Mouse (Mus musculus) cerebellum, postnatal 10 days (tissue): Measurements from ENCODE around the gene Tagln2.

Experiments
- DNase-seq, 2 experiments: peaks; one replicate each; pipeline ENCODE4 v3.0.0; 2021; ENCODE audit warnings: mixed read lengths in 2 of 2

Gene Tagln2

DNA sequence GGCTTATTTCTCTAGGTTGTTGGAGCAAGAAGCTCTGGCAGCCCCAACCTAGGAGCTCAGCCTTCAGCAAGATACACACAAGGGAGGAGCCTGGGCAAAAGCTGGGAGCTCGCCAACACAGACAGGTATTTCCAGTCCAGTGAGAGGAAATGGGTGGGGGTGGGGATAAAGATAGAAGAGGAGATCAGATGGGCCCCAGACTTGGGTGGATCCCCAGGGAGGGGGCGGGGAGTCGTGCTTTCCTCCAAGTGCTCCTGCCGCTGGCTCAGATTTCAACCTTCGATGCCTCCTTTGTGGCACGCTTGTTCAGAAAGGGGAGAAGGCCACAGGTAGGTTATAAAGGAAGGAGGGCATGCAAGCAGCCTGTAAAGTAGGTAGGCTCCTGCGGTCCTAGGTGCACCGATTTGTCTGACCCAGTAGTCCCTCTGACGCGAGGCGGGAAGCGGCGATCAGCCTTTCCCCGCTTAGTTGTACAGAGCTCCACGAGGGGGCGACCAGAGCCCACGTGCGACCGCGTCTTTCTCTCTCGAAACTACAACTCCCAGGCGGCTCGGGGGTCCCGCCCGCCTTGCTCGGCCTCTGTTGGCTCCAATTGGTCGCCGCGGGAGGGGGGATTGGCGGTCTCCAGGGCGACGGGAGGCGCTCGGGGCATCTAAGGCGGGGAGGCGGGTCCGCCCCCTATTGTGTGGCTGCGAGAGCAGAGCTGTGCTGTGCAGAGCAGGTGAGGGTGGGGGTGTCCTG is 18.1 kb upstream of the Tagln2 start, which contains the start of gene Igsf9:
Gene Igsf9, plus strand, starts transcription at position 249 of the 741 bp plus-strand sequence.
- DNase-seq: peak; percentile 98

DNA sequence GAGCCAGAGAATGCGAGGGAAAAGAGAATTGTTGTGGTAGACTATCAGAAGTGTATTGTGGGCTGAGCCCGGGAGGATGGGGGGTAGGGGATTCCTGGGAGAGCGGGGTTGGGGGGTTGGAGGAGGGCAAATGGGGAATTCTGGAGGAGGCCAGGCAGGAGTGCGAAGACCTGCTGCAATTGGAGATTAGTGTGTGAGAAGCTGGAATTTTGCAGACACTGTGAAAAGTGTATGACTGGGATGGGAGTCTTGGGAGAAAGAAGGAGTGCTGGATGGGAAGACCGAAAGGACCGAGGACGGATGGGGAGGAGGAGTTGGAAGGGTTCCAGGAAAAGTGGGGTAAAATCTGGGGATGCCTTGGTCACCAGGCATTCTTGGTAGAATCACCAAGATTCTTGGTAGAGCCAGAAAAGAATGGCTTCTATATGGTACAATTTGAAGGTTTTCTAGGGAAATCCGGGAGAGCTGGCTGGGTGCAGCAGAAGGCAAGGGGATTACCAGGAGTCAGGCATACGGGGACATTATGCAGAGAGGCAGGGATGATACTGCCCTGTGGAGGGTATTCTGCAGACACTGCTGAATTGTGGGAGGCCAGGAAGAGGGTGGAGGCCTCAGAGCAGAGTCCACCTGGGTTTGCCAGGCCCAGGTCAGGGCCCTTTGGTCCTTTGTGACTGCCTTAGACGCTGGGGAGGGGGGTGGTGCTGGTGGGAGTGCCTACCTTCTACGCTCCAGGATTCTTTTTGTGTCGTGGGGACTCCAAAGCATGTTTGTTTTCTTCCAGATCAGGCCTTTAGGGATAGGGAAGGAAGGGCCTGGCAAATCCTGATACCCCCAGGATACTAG is 17.1 kb upstream of the Tagln2 start:
- DNase-seq: peak; percentile 25 to 34

GRCm38 (mm10) chr1:172483361-172483660 is 16.5 kb upstream of the Tagln2 start:
- peak; percentile 22 to 44 for DNase-seq

DNA sequence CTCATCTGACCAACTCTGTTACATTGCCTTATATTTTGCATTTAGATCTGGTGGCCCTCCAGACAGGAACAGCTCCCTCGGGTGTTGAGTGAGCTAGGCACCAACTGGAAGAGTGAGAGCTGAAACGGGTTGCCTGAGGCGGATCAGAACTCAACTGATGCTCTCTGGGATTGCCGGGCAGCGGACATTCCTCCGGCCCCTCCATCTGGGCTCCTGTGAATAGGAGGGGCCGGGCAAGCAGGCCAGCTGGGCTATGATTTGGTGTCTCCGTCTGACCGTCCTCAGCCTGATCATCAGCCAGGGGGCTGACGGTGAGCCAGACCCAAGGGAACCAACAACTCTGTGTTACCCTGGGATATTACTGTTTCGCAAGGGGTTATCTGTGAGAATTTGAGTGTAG is 15.6 kb upstream of the Tagln2 start:
- DNase-seq: peak in 1 of 2 experiments; percentile 35

GRCm38 (mm10) chr1:172484671-172485070 is 15.2 kb upstream of the Tagln2 start:
- no peak for DNase-seq

GRCm38 (mm10) chr1:172485821-172486220 is 14.0 kb upstream of the Tagln2 start:
- DNase-seq: peak in 1 of 2 experiments; percentile 13

GRCm38 (mm10) chr1:172486236-172486635 is 13.6 kb upstream of the Tagln2 start:
- DNase-seq: no peak

GRCm38 (mm10) chr1:172486651-172487050 is 13.2 kb upstream of the Tagln2 start:
- DNase-seq: no peak

DNA sequence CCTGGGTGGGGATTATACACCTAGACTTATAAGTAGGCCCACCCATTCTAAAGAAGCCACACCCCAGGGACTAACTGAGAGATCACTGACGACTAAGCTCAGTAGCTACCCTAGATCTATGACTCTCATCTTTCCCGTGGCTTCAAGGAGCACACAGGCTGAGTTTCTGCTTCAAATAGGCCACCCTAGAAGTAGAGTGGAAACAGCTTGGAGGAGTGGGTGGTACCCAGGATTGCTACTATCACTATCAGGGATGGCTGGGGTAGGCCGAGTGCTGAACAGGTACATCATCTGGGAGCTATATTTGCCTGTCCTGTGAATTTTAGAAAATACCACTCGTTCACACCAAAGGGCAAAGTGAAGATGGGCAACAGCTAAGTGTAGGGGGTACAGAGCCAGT is 12.0 kb upstream of the Tagln2 start:
- DNase-seq: no peak

GRCm38 (mm10) chr1:172488831-172489230 is 11.0 kb upstream of the Tagln2 start:
- DNase-seq: no peak

- DNase-seq: no peak
These were observed 10.1 kb upstream of the Tagln2 start for GRCm38 (mm10) chr1:172489585-172490250.

DNA sequence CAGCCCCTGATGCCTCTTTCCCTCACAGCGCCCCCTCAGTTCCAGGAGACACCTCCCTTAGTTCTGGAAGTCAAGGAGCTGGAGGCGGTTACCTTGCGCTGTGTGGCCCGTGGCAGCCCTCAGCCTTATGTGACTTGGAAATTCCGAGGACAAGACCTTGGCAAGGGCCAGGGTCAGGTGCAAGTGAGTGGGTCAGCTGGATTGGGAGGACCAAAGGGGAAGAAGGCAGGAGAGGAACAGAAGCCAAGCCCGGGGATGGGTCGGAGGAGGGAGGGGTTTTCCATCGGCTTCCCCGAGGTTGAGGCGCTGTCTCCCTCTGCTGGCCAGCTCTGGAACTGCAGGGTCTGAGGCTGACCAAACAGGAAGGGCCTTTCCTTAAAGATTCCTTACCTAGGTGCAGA is 9.6 kb upstream of the Tagln2 start:
- DNase-seq: peak; percentile 97 to 98

DNA sequence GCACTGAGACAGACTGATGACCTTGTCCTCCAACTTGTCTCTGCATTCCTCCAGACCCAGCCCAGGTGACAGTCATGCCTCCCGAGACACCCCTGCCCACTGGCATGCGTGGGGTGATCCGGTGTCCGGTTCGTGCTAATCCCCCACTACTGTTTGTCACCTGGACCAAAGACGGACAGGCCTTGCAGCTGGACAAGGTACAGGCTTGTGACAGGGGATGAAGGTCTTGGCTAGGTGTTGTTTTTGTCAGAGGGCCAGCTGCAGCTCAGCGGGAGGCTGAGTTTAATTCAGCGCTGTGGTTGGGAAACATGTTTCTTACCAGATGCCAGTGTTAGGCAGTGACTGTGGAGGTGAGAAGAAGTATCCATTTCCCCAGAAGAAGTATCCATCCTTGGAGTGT is 7.8 kb upstream of the Tagln2 start:
- no peak for DNase-seq

DNA sequence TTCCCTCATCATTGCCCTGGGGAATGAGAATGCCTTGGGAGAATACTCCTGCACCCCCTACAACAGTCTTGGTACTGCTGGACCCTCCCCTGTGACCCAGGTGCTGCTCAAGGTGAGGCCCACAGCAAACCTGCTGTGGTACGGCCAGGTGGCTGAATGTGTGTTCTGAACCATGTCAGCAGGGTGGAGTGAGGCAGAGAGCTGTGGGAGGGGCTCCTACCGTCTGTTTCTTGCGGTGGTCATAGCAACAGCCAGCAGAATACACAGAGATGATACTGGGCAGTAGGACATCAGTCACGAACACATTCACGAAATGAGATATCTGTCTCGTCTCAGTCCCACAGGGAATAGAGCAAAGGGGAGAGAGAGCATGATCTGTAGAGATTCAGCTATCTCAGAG is 6.3 kb upstream of the Tagln2 start:
- DNase-seq: no peak

- DNase-seq: no peak
These were observed 3.8 kb upstream of the Tagln2 start for GRCm38 (mm10) chr1:172496030-172496429.

DNA sequence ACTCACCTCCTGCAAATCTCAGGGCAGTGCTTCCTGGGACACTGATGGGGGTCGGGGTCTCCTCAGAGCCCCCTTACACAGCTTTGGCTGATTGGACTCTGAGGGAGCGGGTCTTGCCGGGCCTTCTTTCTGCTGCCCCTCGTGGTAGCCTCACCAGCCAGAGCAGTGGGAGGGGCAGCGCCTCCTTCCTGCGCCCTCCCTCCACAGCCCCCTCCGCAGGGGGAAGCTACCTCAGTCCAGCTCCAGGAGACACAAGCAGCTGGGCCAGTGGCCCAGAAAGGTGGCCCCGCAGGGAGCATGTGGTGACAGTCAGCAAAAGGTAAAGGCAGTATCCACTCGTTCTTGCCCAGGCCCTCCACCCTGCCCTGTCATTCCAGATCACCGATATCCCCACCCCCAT is 2.4 kb upstream of the Tagln2 start:
- DNase-seq: no peak

GRCm38 (mm10) chr1:172500451-172501370 is 864 bp downstream of the Tagln2 start:
- DNase-seq: peak; percentile 35 to 56

GRCm38 (mm10) chr1:172501371-172502144 is 1.7 kb downstream of the Tagln2 start:
- DNase-seq: peak in 1 of 2 experiments; percentile 19

DNA sequence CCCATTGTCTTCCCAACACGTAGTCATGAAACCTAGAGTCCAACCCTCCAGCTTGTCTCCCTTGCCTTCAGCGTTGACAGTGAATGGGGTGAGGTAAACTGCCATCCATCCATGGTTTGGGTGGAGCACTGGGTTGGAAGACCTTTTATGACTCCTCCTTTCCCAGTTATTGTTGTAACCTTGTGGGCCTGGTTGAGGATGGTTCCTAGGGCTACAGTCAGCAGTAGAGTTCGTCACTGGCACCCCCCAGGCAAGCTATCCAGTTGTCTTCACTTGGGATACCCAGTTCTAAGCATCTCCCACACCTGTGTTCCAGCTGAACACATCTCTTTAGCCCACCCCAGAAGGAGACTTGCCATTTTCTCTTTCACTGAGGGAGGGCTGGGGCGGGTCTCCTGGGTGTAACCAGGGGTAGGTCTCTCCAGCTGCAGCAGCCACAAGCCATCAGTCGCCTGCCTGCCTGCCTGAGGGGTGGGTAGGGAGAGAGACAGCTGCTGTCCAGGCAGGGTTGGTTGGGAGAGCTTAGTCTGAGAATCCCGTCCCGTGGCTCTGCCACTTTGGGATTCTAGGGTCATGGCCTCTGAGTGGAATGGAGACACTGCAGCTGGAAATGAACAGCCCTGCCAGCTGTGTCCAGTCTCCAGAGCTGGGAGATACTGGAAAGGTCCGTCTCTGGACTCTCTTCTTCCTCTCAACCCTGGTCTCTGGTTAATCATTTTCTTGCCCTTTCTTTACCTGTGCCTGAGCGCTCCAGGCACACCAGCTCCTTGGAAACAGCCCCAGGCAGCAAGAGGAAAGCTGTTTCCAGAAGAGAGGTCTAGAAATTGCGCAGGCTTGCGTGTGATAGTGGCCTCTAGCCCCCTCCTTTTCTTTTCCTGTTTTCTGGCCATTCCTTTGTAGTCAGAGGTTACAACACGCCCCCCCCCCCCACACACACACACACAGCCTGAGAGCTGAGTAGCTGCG is 2.6 kb downstream of the Tagln2 start:
- DNase-seq: no peak
